19 mouse cellular contexts compared by ENCODE assay signal in genomic region chr5:129065301-129065700, GRCm38 (mm10). TPM values are rescaled to one million over a fixed set of nuclear protein-coding genes. Genes with fewer than 3 reads are reported as not detected.
A peak's percentile ranks its signal among the peaks of the same experiment; 100 is the strongest.
DNase-seq lines count a peak whose midpoint lies in the region; ATAC-seq and TF ChIP-seq lines count a peak whose summit lies in the region.
"Had no signal": no experiment of that assay in that cellular context is flagged by ENCODE, and none has a peak within 500 bp of the region (broad histone marks: within the 10 kb centered on the region; RNA-seq: fewer than 3 reads in every experiment).

No protein-coding gene starts in this region.

- peaks cover 0 to 33% of the 10 kb centered on the region in 2 experiments; a peak in 2 of 4 replicates for H3K4me1 ChIP-seq in CH12.LX (ENCODE audit: control insufficient read depth in 1 of 2, insufficient read depth in 2 of 2)
- H3K4me1 ChIP-seq in embryonic fibroblast, embryonic 13.5 days (ENCODE audit: control insufficient read depth, insufficient read depth, low read length), result peaks cover 2% of the 10 kb centered on the region; the same call in 1 of the 2 replicates
- H3K4me1 ChIP-seq in intestine, postnatal 0 days (replicated peaks; ENCODE audit: control insufficient read depth, insufficient read depth, low read length), result no peaks in the 10 kb centered on the region
- H3K4me1 ChIP-seq: liver, embryonic 15.5 days had no signal

- WGBS in intestine, postnatal 0 days, result 82% methylated on average over 12 of the region's 12 CpGs

- intact Hi-C loops in gastrocnemius, adult 2 months (cut with DNase I), result loop anchor here (10.0 kb wide), 1 partner anchor 110 kb away; no protein-coding TSS in a partner anchor

- peak overlapping the region; percentile 79 for H3K27ac ChIP-seq in gastrocnemius, adult 2 months
- no peak overlapping the region for H3K27ac ChIP-seq in CH12.LX (ENCODE audit: insufficient read depth, low read depth)
- H3K27ac ChIP-seq in embryonic fibroblast, embryonic 13.5 days (ENCODE audit: insufficient read depth, low read length), result peak overlapping the region; percentile 74
- no peak overlapping the region for H3K27ac ChIP-seq in intestine, postnatal 0 days (ENCODE audit: low read depth, low read length)
- H3K27ac ChIP-seq: forebrain, embryonic 13.5 days; hindbrain, embryonic 12.5 days; limb, embryonic 15.5 days; liver, embryonic 15.5 days; midbrain, embryonic 15.5 days; neural tube, embryonic 15.5 days had no signal

- in situ Hi-C loops in CH12.LX (cut with MboI; ENCODE audit: low pct_ligation_motif_present, low pct_unique_long_range_greater_than_20kb, low sequenced_read_pairs), result loop anchor here (10.0 kb wide), 2 partner anchors 290 to 520 kb away; partner anchors contain the start of gene Mmp17

- no peaks in the 10 kb centered on the region for H3K9me3 ChIP-seq in CH12.LX (replicated peaks; ENCODE audit: low read length)
- no peaks in the 10 kb centered on the region for H3K9me3 ChIP-seq in intestine, postnatal 0 days (ENCODE audit: control insufficient read depth)
- H3K9me3 ChIP-seq: forebrain, embryonic 13.5 days; heart, embryonic 12.5 days; hindbrain, embryonic 12.5 days; limb, embryonic 15.5 days; liver, embryonic 15.5 days; midbrain, embryonic 15.5 days; neural tube, embryonic 15.5 days had no signal

- TF ChIP-seq CTCF in gastrocnemius, adult 2 months (IDR thresholded peaks at IDR 0.05), result no peak
- TF ChIP-seq CTCF in CH12.LX (conservative IDR thresholded peaks at IDR 0.05 in 1 of 2, IDR thresholded peaks at IDR 0.05 in 1 of 2; ENCODE audit: low read depth in 2 of 2, low read length in 2 of 2), result no peak
- no peak for TF ChIP-seq CTCF in embryonic fibroblast, embryonic 13.5 days (IDR thresholded peaks at IDR 0.05; ENCODE audit: borderline replicate concordance, insufficient read depth, low read length)
- no peak for TF ChIP-seq CTCF in intestine, postnatal 0 days (IDR thresholded peaks at IDR 0.05; ENCODE audit: low read depth)

- ATAC-seq in intestine, postnatal 0 days, result no peak
- ATAC-seq: forebrain, embryonic 13.5 days; inflammation-experienced regulatory T-cells, adult 6 months; midbrain, embryonic 15.5 days had no signal

- no peak overlapping the region for H3K4me3 ChIP-seq in gastrocnemius, adult 2 months
- H3K4me3 ChIP-seq in CH12.LX (replicated peaks in 1 of 3; ENCODE audit: low read depth in 2 of 3, low read length in 2 of 3, poor library complexity in 1 of 3), result peak overlapping the region in 1 of 3 experiments; percentile 27
- H3K4me3 ChIP-seq in embryonic fibroblast, embryonic 13.5 days (ENCODE audit: insufficient read depth, low read length), result no peak overlapping the region
- H3K4me3 ChIP-seq in intestine, postnatal 0 days (ENCODE audit: low read depth, low read length), result no peak overlapping the region
- H3K4me3 ChIP-seq: forebrain, embryonic 13.5 days; heart, embryonic 12.5 days; hindbrain, embryonic 12.5 days; limb, embryonic 15.5 days; liver, embryonic 15.5 days; midbrain, embryonic 15.5 days; neural tube, embryonic 15.5 days had no signal

- H3K36me3 ChIP-seq in CH12.LX (replicated peaks in 1 of 2; ENCODE audit: control insufficient read depth in 1 of 2, insufficient read depth in 1 of 2, low read length in 1 of 2), result no peaks in the 10 kb centered on the region
- no peaks in the 10 kb centered on the region for H3K36me3 ChIP-seq in intestine, postnatal 0 days (ENCODE audit: control insufficient read depth, insufficient read depth)
- H3K36me3 ChIP-seq: heart, embryonic 12.5 days; hindbrain, embryonic 12.5 days; limb, embryonic 15.5 days; liver, embryonic 15.5 days; midbrain, embryonic 15.5 days; neural tube, embryonic 15.5 days had no signal

- dilution Hi-C loops in CH12.LX (cut with MboI; ENCODE audit: extremely low pct_ligation_motif_present, extremely low pct_unique_long_range_greater_than_20kb, low sequenced_read_pairs), result no loop called here

- H3K27me3 ChIP-seq in CH12.LX (replicated peaks), result peaks cover 25% of the 10 kb centered on the region
- no peaks in the 10 kb centered on the region for H3K27me3 ChIP-seq in intestine, postnatal 0 days (replicated peaks; ENCODE audit: control insufficient read depth, insufficient read depth, low read length)
- H3K27me3 ChIP-seq: neural tube, embryonic 15.5 days had no signal

- no peak overlapping the region for H3K9ac ChIP-seq in CH12.LX (ENCODE audit: insufficient read depth, low read depth)
- no peak overlapping the region for H3K9ac ChIP-seq in intestine, postnatal 0 days (ENCODE audit: low read depth, low read length)
- H3K9ac ChIP-seq: forebrain, embryonic 13.5 days; heart, embryonic 12.5 days; hindbrain, embryonic 12.5 days; limb, embryonic 15.5 days; liver, embryonic 15.5 days; midbrain, embryonic 15.5 days; neural tube, embryonic 15.5 days had no signal

- H3K4me2 ChIP-seq in CH12.LX (ENCODE audit: insufficient read depth, low read depth, poor library complexity, severe bottlenecking), result no peak overlapping the region
- no peak overlapping the region for H3K4me2 ChIP-seq in intestine, postnatal 0 days (replicated peaks; ENCODE audit: low read depth)
- H3K4me2 ChIP-seq: forebrain, embryonic 13.5 days; heart, embryonic 12.5 days; hindbrain, embryonic 12.5 days; limb, embryonic 15.5 days; liver, embryonic 15.5 days; midbrain, embryonic 15.5 days; neural tube, embryonic 15.5 days had no signal

- peak; percentile 21 for DNase-seq in gastrocnemius, adult 2 months
- no peak for DNase-seq in gastrocnemius, postnatal 4 days (ENCODE audit: low spot score in 2 of 2)
- peak; percentile 81 for DNase-seq in CH12.LX (ENCODE audit: extremely low read depth)
- peak; percentile 91 for DNase-seq in MN1 (ENCODE audit: low spot score)
- no peak for DNase-seq in c-Kit-positive CD71-positive TER-119-positive erythroid progenitor cells, embryonic 14.5 days (ENCODE audit: low spot score)
- DNase-seq in retina, postnatal 1 day, result no peak
- DNase-seq: cerebellum, postnatal 14 days; kidney, adult 9 months; right cerebral cortex, postnatal 14 days had no signal

- TF ChIP-seq EP300 in CH12.LX (IDR thresholded peaks at IDR 0.05; ENCODE audit: low read length), result no peak

- no peak for TF ChIP-seq POLR2A in CH12.LX (IDR thresholded peaks at IDR 0.05; ENCODE audit: low read depth, low read length)
- no peak for TF ChIP-seq POLR2A in embryonic fibroblast, embryonic 13.5 days (IDR thresholded peaks at IDR 0.05; ENCODE audit: low read depth, low read length)

- no peaks in the 10 kb centered on the region for H3K79me2 ChIP-seq in CH12.LX (replicated peaks; ENCODE audit: control insufficient read depth, extremely low read depth, insufficient read depth, poor library complexity, severe bottlenecking)

- no peak for TF ChIP-seq RAD21 in CH12.LX (IDR thresholded peaks at IDR 0.05; ENCODE audit: low read depth, low read length)

TF ChIP-seq in CH12.LX, 34 proteins besides CTCF, POLR2A, EP300 and RAD21:
- no peak for TF ChIP-seq SIN3A (IDR thresholded peaks at IDR 0.05; ENCODE audit: low read length)
- TF ChIP-seq MEF2A (IDR thresholded peaks at IDR 0.05; ENCODE audit: borderline replicate concordance, low read depth, low read length), result no peak
- TF ChIP-seq POLR2AphosphoS2 (IDR thresholded peaks at IDR 0.05; ENCODE audit: low read depth, low read length), result no peak
- TF ChIP-seq NRF1 (IDR thresholded peaks at IDR 0.05; ENCODE audit: low read depth, low read length), result peak; percentile 83
- no peak for TF ChIP-seq MAFK (IDR thresholded peaks at IDR 0.05; ENCODE audit: insufficient replicate concordance, low read length)

RNA-seq across cellular contexts. Expression of gene Adgrd1, which starts 31.2 kb away (rescaled TPM):
- 1 to 10 TPM; 5.6 to 6.0 TPM for total RNA-seq in gastrocnemius, adult 2 months (2021)
- total RNA-seq in gastrocnemius, postnatal 4 days (2021), result 10 to 100 TPM; 14.9 to 17.3 TPM
- total RNA-seq in CH12.LX (2012; rRNA removed), result 0.04 TPM in 1 of 2 replicates, not detected in the other
- 0.05 and 0.07 TPM in 2 replicates for total RNA-seq in CH12.LX (2014; rRNA removed)
- 0.11 TPM in 1 of 2 replicates, not detected in the other for polyA plus RNA-seq in CH12.LX (2012; ENCODE audit: insufficient read length, low read depth)
- polyA plus RNA-seq in embryonic fibroblast, embryonic 13.5 days (2011; ENCODE audit: insufficient read length, low read depth, missing spikeins), result 1.4 and 2.5 TPM in 2 replicates
- polyA plus RNA-seq in intestine, postnatal 0 days (2015; fragmentation: Nextera tagmentation; extraction: Ambion mirVana), result 1.6 and 1.9 TPM in 2 replicates

RNA-seq across cellular contexts. Expression of gene Ran, which starts 45.4 kb away (rescaled TPM):
- 10 to 100 TPM; 78.9 to 94.0 TPM for total RNA-seq in gastrocnemius, adult 2 months (2021)
- total RNA-seq in gastrocnemius, postnatal 4 days (2021), result 100 to 1,000 TPM; 105 to 111 TPM
- total RNA-seq in CH12.LX (2012; rRNA removed), result 847 and 977 TPM in 2 replicates
- total RNA-seq in CH12.LX (2014; rRNA removed), result 1,083 and 1,183 TPM in 2 replicates
- 1,512 and 1,664 TPM in 2 replicates for polyA plus RNA-seq in CH12.LX (2012; ENCODE audit: insufficient read length, low read depth)
- 260 and 321 TPM in 2 replicates for polyA plus RNA-seq in embryonic fibroblast, embryonic 13.5 days (2011; ENCODE audit: insufficient read length, low read depth, missing spikeins)
- 191 and 196 TPM in 2 replicates for polyA plus RNA-seq in intestine, postnatal 0 days (2015; fragmentation: Nextera tagmentation; extraction: Ambion mirVana)

RNA-seq across cellular contexts. Expression of gene Stx2, which starts 56.9 kb away (rescaled TPM):
- total RNA-seq in gastrocnemius, adult 2 months (2021), result 1 to 10 TPM; 6.3 to 7.8 TPM
- 10 to 100 TPM; 24.5 to 29.0 TPM for total RNA-seq in gastrocnemius, postnatal 4 days (2021)
- total RNA-seq in CH12.LX (2012; rRNA removed), result 3.4 and 5.2 TPM in 2 replicates
- 0.74 and 1.2 TPM in 2 replicates for total RNA-seq in CH12.LX (2014; rRNA removed)
- 1.9 and 2.5 TPM in 2 replicates for polyA plus RNA-seq in CH12.LX (2012; ENCODE audit: insufficient read length, low read depth)
- 44.1 and 52.4 TPM in 2 replicates for polyA plus RNA-seq in embryonic fibroblast, embryonic 13.5 days (2011; ENCODE audit: insufficient read length, low read depth, missing spikeins)
- 8.7 and 12.3 TPM in 2 replicates for polyA plus RNA-seq in intestine, postnatal 0 days (2015; fragmentation: Nextera tagmentation; extraction: Ambion mirVana)

Comparison
In these comparisons a context has a peak if more than half of its experiments do, and no peak if none do; other contexts are left out.
1. DNase-seq: peak in gastrocnemius, adult 2 months (single experiment), CH12.LX (single experiment) and MN1 (single experiment); none in gastrocnemius, postnatal 4 days (0 of 2), c-Kit-positive CD71-positive TER-119-positive erythroid progenitor cells, embryonic 14.5 days (single experiment) and retina, postnatal 1 day (single experiment).
2. H3K27ac ChIP-seq: peak in gastrocnemius, adult 2 months (single experiment) and embryonic fibroblast, embryonic 13.5 days (single experiment); none in CH12.LX (single experiment) and intestine, postnatal 0 days (single experiment).
3. RNA of gene Adgrd1, which starts 31.2 kb away (total RNA-seq): 14.9 to 17.3 TPM in gastrocnemius, postnatal 4 days and 5.6 to 6.0 TPM in gastrocnemius, adult 2 months; 0.04 to 0.07 TPM in CH12.LX; every median in the first group is over 4 times any median in the second.
4. RNA of gene Ran, which starts 45.4 kb away (total RNA-seq): 847 to 1,183 TPM in CH12.LX; 105 to 111 TPM in gastrocnemius, postnatal 4 days and 78.9 to 94.0 TPM in gastrocnemius, adult 2 months; every median in the first group is over 4 times any median in the second.